Mouse (Mus musculus): ENCODE data around the gene Snx14. TPM values are rescaled to one million over a fixed set of nuclear protein-coding genes. Genes with fewer than 3 reads are reported as not detected.
A peak's percentile ranks its signal among the peaks of the same experiment; 100 is the strongest.

Snx14 gene
- polyA plus RNA-seq, 2 experiments: 20.7 to 39.5 TPM

- DNase-seq (ENCODE audit: low spot score) (no peak), ATAC-seq (ENCODE audit: low FRiP score, low read depth) (peak; percentile 42)
- no peak for TF ChIP-seq POLR2A (IDR thresholded peaks at IDR 0.05; ENCODE audit: borderline replicate concordance, extremely low read depth, insufficient read depth, insufficient read length)
- Histone ChIP-seq H3K4me2 (replicated peaks; ENCODE audit: low read depth, low read length, severe bottlenecking) (peak overlapping the region; percentile 79), H3K27ac (replicated peaks; ENCODE audit: low read depth, low read length) (peak overlapping the region; percentile 81), H3K4me1 (ENCODE audit: control insufficient read depth, insufficient read depth, low read length) (peaks cover 6% of the 10 kb centered on the region), H3K27me3 (ENCODE audit: control insufficient read depth, insufficient read depth, low read length) (no peaks in the 10 kb centered on the region), H3K9ac (ENCODE audit: low read depth, low read length, severe bottlenecking) (peak overlapping the region; percentile 79), H3K36me3 (ENCODE audit: control insufficient read depth, insufficient read depth, low read length) (peaks cover 8% of the 10 kb centered on the region), H3K4me3 (replicated peaks; ENCODE audit: low read length) (peak overlapping the region; percentile 76), H3K9me3 (ENCODE audit: control insufficient read depth, low read length) (no peaks in the 10 kb centered on the region)
- WGBS: under 1% methylated on average over 17 of the region's 17 CpGs
These were observed 461 bp upstream of the Snx14 start for GRCm38 (mm10) chr9:88439238-88439600.

- WGBS: 2% methylated on average over 15 of the region's 15 CpGs
- peak overlapping the region; percentile 81 for H3K27ac ChIP-seq (replicated peaks; ENCODE audit: low read depth, low read length)
- H3K27me3 ChIP-seq (ENCODE audit: control insufficient read depth, insufficient read depth, low read length): no peaks in the 10 kb centered on the region
- no peak for ATAC-seq (ENCODE audit: low FRiP score, low read depth)
- DNase-seq (ENCODE audit: low spot score): no peak
- H3K9ac ChIP-seq (ENCODE audit: low read depth, low read length, severe bottlenecking): peak overlapping the region; percentile 79
- peaks cover 6% of the 10 kb centered on the region for H3K4me1 ChIP-seq (ENCODE audit: control insufficient read depth, insufficient read depth, low read length)
- H3K36me3 ChIP-seq (ENCODE audit: control insufficient read depth, insufficient read depth, low read length): peaks cover 6% of the 10 kb centered on the region
- TF ChIP-seq POLR2A (IDR thresholded peaks at IDR 0.05; ENCODE audit: borderline replicate concordance, extremely low read depth, insufficient read depth, insufficient read length): no peak
- H3K9me3 ChIP-seq (ENCODE audit: control insufficient read depth, low read length): no peaks in the 10 kb centered on the region
- H3K4me3 ChIP-seq (replicated peaks; ENCODE audit: low read length): peak overlapping the region; percentile 76
- H3K4me2 ChIP-seq (replicated peaks; ENCODE audit: low read depth, low read length, severe bottlenecking): peak overlapping the region; percentile 79
These were observed 562 bp downstream of the Snx14 start for GRCm38 (mm10) chr9:88438237-88438554.

GRCm38 (mm10) chr9:88437342-88438236 lies 1.2 kb downstream of the Snx14 start:
- DNase-seq (ENCODE audit: low spot score) (no peak), ATAC-seq (ENCODE audit: low FRiP score, low read depth) (no peak)
- Histone ChIP-seq H3K9ac (ENCODE audit: low read depth, low read length, severe bottlenecking) (peak overlapping the region; percentile 79; the same call in 1 of the 2 replicates), H3K4me1 (ENCODE audit: control insufficient read depth, insufficient read depth, low read length) (peaks cover 6% of the 10 kb centered on the region), H3K36me3 (ENCODE audit: control insufficient read depth, insufficient read depth, low read length) (peaks cover 3% of the 10 kb centered on the region; the same call in 1 of the 2 replicates), H3K4me2 (replicated peaks; ENCODE audit: low read depth, low read length, severe bottlenecking) (peak overlapping the region; percentile 79), H3K27ac (replicated peaks; ENCODE audit: low read depth, low read length) (no peak overlapping the region), H3K4me3 (replicated peaks; ENCODE audit: low read length) (peak overlapping the region; percentile 76), H3K9me3 (ENCODE audit: control insufficient read depth, low read length) (no peaks in the 10 kb centered on the region), H3K27me3 (ENCODE audit: control insufficient read depth, insufficient read depth, low read length) (no peaks in the 10 kb centered on the region)
- 51% methylated on average over 10 of the region's 10 CpGs for WGBS
- no peak for TF ChIP-seq POLR2A (IDR thresholded peaks at IDR 0.05; ENCODE audit: borderline replicate concordance, extremely low read depth, insufficient read depth, insufficient read length)

GRCm38 (mm10) chr9:88424356-88424755 lies 14.4 kb downstream of the Snx14 start:
- no peaks in the 10 kb centered on the region for H3K4me1 ChIP-seq (ENCODE audit: control insufficient read depth, insufficient read depth, low read length)
- no peak for TF ChIP-seq POLR2A (IDR thresholded peaks at IDR 0.05; ENCODE audit: borderline replicate concordance, extremely low read depth, insufficient read depth, insufficient read length)
- no peaks in the 10 kb centered on the region for H3K27me3 ChIP-seq (ENCODE audit: control insufficient read depth, insufficient read depth, low read length)
- 77% methylated on average over 2 of the region's 2 CpGs for WGBS
- H3K4me2 ChIP-seq (replicated peaks; ENCODE audit: low read depth, low read length, severe bottlenecking): no peak overlapping the region
- DNase-seq (ENCODE audit: low spot score) (no peak), ATAC-seq (ENCODE audit: low FRiP score, low read depth) (no peak)
- no peaks in the 10 kb centered on the region for H3K9me3 ChIP-seq (ENCODE audit: control insufficient read depth, low read length)
- H3K27ac ChIP-seq (replicated peaks; ENCODE audit: low read depth, low read length): no peak overlapping the region
- H3K36me3 ChIP-seq (ENCODE audit: control insufficient read depth, insufficient read depth, low read length): peaks cover 15% of the 10 kb centered on the region
- no peak overlapping the region for H3K4me3 ChIP-seq (replicated peaks; ENCODE audit: low read length)
- no peak overlapping the region for H3K9ac ChIP-seq (ENCODE audit: low read depth, low read length, severe bottlenecking)

GRCm38 (mm10) chr9:88422428-88422827 lies 16.3 kb downstream of the Snx14 start:
- DNase-seq (ENCODE audit: low spot score) (no peak), ATAC-seq (ENCODE audit: low FRiP score, low read depth) (no peak)
- no peak for TF ChIP-seq POLR2A (IDR thresholded peaks at IDR 0.05; ENCODE audit: borderline replicate concordance, extremely low read depth, insufficient read depth, insufficient read length)
- H3K36me3 ChIP-seq (ENCODE audit: control insufficient read depth, insufficient read depth, low read length): peaks cover 18% of the 10 kb centered on the region
- H3K9ac ChIP-seq (ENCODE audit: low read depth, low read length, severe bottlenecking): no peak overlapping the region
- H3K27me3 ChIP-seq (ENCODE audit: control insufficient read depth, insufficient read depth, low read length): no peaks in the 10 kb centered on the region
- H3K4me1 ChIP-seq (ENCODE audit: control insufficient read depth, insufficient read depth, low read length): no peaks in the 10 kb centered on the region
- H3K27ac ChIP-seq (replicated peaks; ENCODE audit: low read depth, low read length): no peak overlapping the region
- 91% methylated on average over 4 of the region's 4 CpGs for WGBS
- no peak overlapping the region for H3K4me2 ChIP-seq (replicated peaks; ENCODE audit: low read depth, low read length, severe bottlenecking)
- H3K4me3 ChIP-seq (replicated peaks; ENCODE audit: low read length): no peak overlapping the region
- no peaks in the 10 kb centered on the region for H3K9me3 ChIP-seq (ENCODE audit: control insufficient read depth, low read length)

All from limb, embryonic 14.5 days (tissue).